ENCODE assay signal across 35 mouse cellular contexts in the genomic region with DNA sequence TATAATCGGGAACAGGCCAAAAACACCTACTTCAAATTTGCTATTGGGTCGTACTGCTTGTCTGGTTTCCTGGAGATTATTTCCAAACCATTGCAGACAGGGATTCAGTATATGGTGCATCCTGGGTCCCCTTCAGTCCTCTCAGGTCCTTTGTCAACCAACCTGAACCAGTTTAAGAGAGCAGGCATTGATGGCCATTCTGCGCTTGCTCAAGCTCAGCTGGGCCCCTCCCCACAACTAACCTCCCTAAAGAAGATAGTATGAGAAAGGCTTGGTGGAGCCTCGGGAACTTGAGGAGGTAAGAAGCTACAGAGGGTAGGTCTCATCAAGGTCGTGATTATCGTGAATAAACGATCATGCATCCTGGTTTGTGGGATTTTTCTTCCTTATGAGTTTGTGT. TPM values are rescaled to one million over a fixed set of nuclear protein-coding genes. Genes with fewer than 3 reads are reported as not detected.
"Had no signal": no experiment of that assay in that cellular context is flagged by ENCODE, and none has a peak within 500 bp of the region (broad histone marks: within the 10 kb centered on the region; RNA-seq: fewer than 3 reads in every experiment).

No protein-coding gene starts in this region.

- H3K36me3 ChIP-seq: heart, embryonic 15.5 days; hindbrain, embryonic 13.5 days; hindbrain, embryonic 15.5 days; kidney, embryonic 15.5 days; limb, embryonic 13.5 days; limb, embryonic 15.5 days; liver, embryonic 13.5 days; liver, embryonic 15.5 days had no signal

- H3K4me2 ChIP-seq: heart, embryonic 11.5 days; heart, embryonic 13.5 days; heart, embryonic 15.5 days; hindbrain, embryonic 13.5 days; hindbrain, embryonic 15.5 days; kidney, embryonic 15.5 days; limb, embryonic 15.5 days; liver, embryonic 11.5 days; liver, embryonic 13.5 days; liver, embryonic 15.5 days had no signal

- H3K9me3 ChIP-seq: heart, embryonic 13.5 days; heart, embryonic 15.5 days; hindbrain, embryonic 13.5 days; hindbrain, embryonic 15.5 days; limb, embryonic 13.5 days; limb, embryonic 15.5 days; liver, embryonic 13.5 days; liver, embryonic 15.5 days had no signal

- H3K27ac ChIP-seq: heart, embryonic 13.5 days; heart, embryonic 15.5 days; hindbrain, embryonic 13.5 days; hindbrain, embryonic 15.5 days; hindbrain, postnatal 0 days; kidney, embryonic 15.5 days; kidney, postnatal 0 days; limb, embryonic 15.5 days; liver, embryonic 13.5 days; liver, embryonic 15.5 days had no signal

- ATAC-seq: hindbrain, postnatal 0 days had no signal

- H3K9ac ChIP-seq: heart, embryonic 13.5 days; heart, embryonic 15.5 days; hindbrain, embryonic 13.5 days; hindbrain, embryonic 15.5 days; kidney, embryonic 15.5 days; limb, embryonic 13.5 days; limb, embryonic 15.5 days; liver, embryonic 13.5 days; liver, embryonic 15.5 days had no signal

- DNase-seq: gastrocnemius, postnatal 10 days; gastrocnemius, postnatal 25 days; heart, adult 11 months; heart, adult 2 months; heart, postnatal 14 days; heart, postnatal 36 days; kidney, adult 18-20 months; kidney, adult 8-10 months; kidney, postnatal 14 days; layer of hippocampus, adult 9-11 months; layer of hippocampus, postnatal 36 days; left cerebral cortex, postnatal 4 days; liver, embryonic 13.5 days had no signal

- H3K4me3 ChIP-seq: heart, adult 2 months; heart, embryonic 13.5 days; heart, embryonic 15.5 days; hindbrain, embryonic 13.5 days; hindbrain, embryonic 15.5 days; kidney, embryonic 15.5 days; limb, embryonic 13.5 days; limb, embryonic 15.5 days; liver, embryonic 13.5 days; liver, embryonic 15.5 days had no signal

RNA-seq across cellular contexts. Expression of a gene that starts 3.5 kb away (rescaled TPM):
- total RNA-seq: heart, adult 2 months; heart, postnatal 14 days; heart, postnatal 36 days; hematopoietic stem cell, adult 5-6 weeks; layer of hippocampus, adult 8-10 months; layer of hippocampus, postnatal 14 days; layer of hippocampus, postnatal 36 days; left cerebral cortex, adult 18-20 months; left cerebral cortex, adult 8-10 months; left cerebral cortex, postnatal 10 days; left cerebral cortex, postnatal 25 days; left cerebral cortex, postnatal 4 days had no signal
- polyA plus RNA-seq: gonadal fat pad, adult 2 months; heart, adult 2 months; hindbrain, embryonic 15.5 days; hindbrain, postnatal 0 days; intestine, embryonic 14.5 days; large intestine, adult 2 months had no signal
